ENCODE assay signal across 9 mouse cellular contexts in the genomic region with DNA sequence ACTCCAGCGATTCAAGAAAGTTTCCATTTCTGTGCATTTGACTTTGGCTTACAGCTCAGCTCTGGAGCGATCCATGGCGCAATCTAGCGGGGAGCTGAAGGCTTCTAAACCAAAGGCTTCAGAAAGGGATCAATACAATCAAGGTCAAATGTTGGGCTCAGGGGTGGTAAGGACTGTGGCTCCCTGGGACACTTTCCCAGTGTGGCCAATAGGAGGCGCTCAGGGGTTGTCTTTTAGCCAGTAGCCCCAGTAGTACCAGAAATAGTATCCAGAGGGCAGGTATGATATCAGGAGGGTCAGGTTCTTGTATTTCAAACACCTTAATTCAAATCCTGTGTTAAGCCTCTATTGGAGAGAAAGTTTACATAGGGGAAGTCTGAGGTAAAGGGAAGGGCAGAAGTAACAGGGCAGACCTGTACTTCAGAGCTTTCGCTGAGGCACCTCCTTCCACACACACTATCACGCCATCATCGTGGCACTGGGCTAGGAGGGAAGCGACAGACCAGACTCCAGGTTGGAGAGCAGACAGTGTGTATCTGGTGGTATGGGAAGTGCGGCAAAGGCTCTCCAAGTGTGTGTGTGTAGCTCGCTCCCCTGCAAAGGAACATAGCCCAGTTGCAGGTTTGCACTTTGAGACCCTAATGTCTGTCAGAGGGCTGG. TPM values are rescaled to one million over a fixed set of nuclear protein-coding genes. Genes with fewer than 3 reads are reported as not detected.
DNase-seq lines count a peak whose midpoint lies in the region; ATAC-seq and TF ChIP-seq lines count a peak whose summit lies in the region.
"Had no signal": no experiment of that assay in that cellular context is flagged by ENCODE, and none has a peak within 500 bp of the region (broad histone marks: within the 10 kb centered on the region; RNA-seq: fewer than 3 reads in every experiment).

No protein-coding gene starts in this region.

- TF ChIP-seq POLR2A in brain, embryonic 14.5 days (IDR thresholded peaks at IDR 0.05; ENCODE audit: borderline replicate concordance, extremely low read depth, insufficient read depth, insufficient read length, poor library complexity, severe bottlenecking), result no peak

- DNase-seq in kidney, adult 11 months, result peak; percentile 37
- DNase-seq in ES-CJ7 (ENCODE audit: low read depth, low spot score), result peak; percentile 65
- DNase-seq in brain, embryonic 14.5 days (ENCODE audit: low read depth), result no peak
- DNase-seq in kidney, adult 9 months, result peak; percentile 59
- DNase-seq in right cerebral cortex, postnatal 4 days, result no peak
- DNase-seq in frontal cortex, postnatal 25 days (ENCODE audit: low spot score in 2 of 2), result no peak

- H3K9ac ChIP-seq in kidney, embryonic 16.5 days (replicated peaks; ENCODE audit: low read length), result no peak overlapping the region

- no peak overlapping the region for H3K27ac ChIP-seq in kidney, embryonic 16.5 days (ENCODE audit: low read length)

- H3K4me1 ChIP-seq in kidney, embryonic 16.5 days (ENCODE audit: insufficient read depth, low read length), result no peaks in the 10 kb centered on the region

- H3K9me3 ChIP-seq in kidney, embryonic 16.5 days (ENCODE audit: low read length), result no peaks in the 10 kb centered on the region

- no peaks in the 10 kb centered on the region for H3K36me3 ChIP-seq in kidney, embryonic 16.5 days (ENCODE audit: insufficient read depth, low read length)

- TF ChIP-seq CTCF in brain, embryonic 14.5 days (IDR thresholded peaks at IDR 0.05; ENCODE audit: borderline replicate concordance, extremely low read depth, insufficient read depth, insufficient read length), result peak; percentile 62

- WGBS in kidney, embryonic 16.5 days, result 76% methylated on average over 11 of the region's 11 CpGs

- H3K4me3 ChIP-seq in kidney, embryonic 16.5 days (ENCODE audit: low read length), result no peak overlapping the region

- H3K4me2 ChIP-seq in kidney, embryonic 16.5 days (replicated peaks; ENCODE audit: low read depth, low read length), result no peak overlapping the region

- ATAC-seq in kidney, embryonic 16.5 days (ENCODE audit: low FRiP score, low TSS enrichment), result no peak
- ATAC-seq in megakaryocyte, adult 5-6 weeks (ENCODE audit: poor library complexity, severe bottlenecking), result peak; percentile 78

- H3K27me3 ChIP-seq in kidney, embryonic 16.5 days (ENCODE audit: insufficient read depth, low read length), result no peaks in the 10 kb centered on the region

RNA-seq across cellular contexts. Expression of a gene that starts 0.6 kb away (rescaled TPM):
- 0.17 TPM in 1 of 2 replicates, not detected in the other for polyA plus RNA-seq in kidney, embryonic 16.5 days (2015; fragmentation: Nextera tagmentation; extraction: Ambion mirVana)
- polyA plus RNA-seq in brain, embryonic 14.5 days (2012; rRNA removed), result not detected in 2 replicates
- 0.25 TPM in 1 of 2 replicates, not detected in the other for total RNA-seq in megakaryocyte, adult 5-6 weeks (2015)
- 0.29 TPM in 1 of 2 replicates, not detected in the other for total RNA-seq in megakaryocyte, adult 5-6 weeks (2017)
- polyA plus RNA-seq: neural tube, embryonic 14.5 days had no signal

Comparison
In these comparisons a context has a peak if more than half of its experiments do, and no peak if none do; other contexts are left out.
1. DNase-seq: peak in kidney, adult 11 months (single experiment), ES-CJ7 (single experiment) and kidney, adult 9 months (single experiment); none in brain, embryonic 14.5 days (single experiment), right cerebral cortex, postnatal 4 days (single experiment) and frontal cortex, postnatal 25 days (0 of 2).